Mouse (Mus musculus) midbrain, postnatal 0 days (tissue): ENCODE data around the gene Cfap300. TPM values are rescaled to one million over a fixed set of nuclear protein-coding genes. Genes with fewer than 3 reads are reported as not detected.

Experiments
- ATAC-seq: fragments of 200-750 bp; cut with Nextera tagmentation; 2 replicates; pipeline ENCODE4 v1.8.0; 2017; ENCODE audit warnings: moderate number of reproducible peaks, mild to moderate bottlenecking, moderate TSS enrichment, moderate library complexity; ENCODE audit not compliant: low FRiP score
- DNase-seq: peaks from one replicate; pipeline ENCODE4 v3.0.0-alpha.2; 2015; ENCODE audit warnings: low spot score
- H3K27ac ChIP-seq: fragments of 300-500 bp; sonication (generic); 2 replicates; pipeline ENCODE4 v1.5.1; 2014; ENCODE audit warnings: low read depth, mild to moderate bottlenecking, low read length, mixed read lengths
- H3K27me3 ChIP-seq: fragments of 300-500 bp; sonication (generic); 2 replicates; pipeline ENCODE4 v1.6.1; 2014; ENCODE audit warnings: low read length, control low read depth, mixed read lengths; ENCODE audit not compliant: insufficient read depth
- H3K36me3 ChIP-seq: fragments of 300-500 bp; sonication (generic); 2 replicates; pipeline ENCODE4 v1.6.1; 2014; ENCODE audit warnings: low read length, control low read depth, mixed read lengths; ENCODE audit not compliant: insufficient read depth
- H3K4me1 ChIP-seq: fragments of 300-500 bp; sonication (generic); 2 replicates; pipeline ENCODE4 v1.6.1; 2014; ENCODE audit warnings: mild to moderate bottlenecking, control low read depth, antibody characterized with exemption, low read length, mixed read lengths; ENCODE audit not compliant: insufficient read depth
- H3K4me2 ChIP-seq: fragments of 300-500 bp; sonication (generic); 2 replicates; pipeline ENCODE4 v1.6.1; 2014; ENCODE audit warnings: low read depth, mild to moderate bottlenecking, low read length, mixed read lengths; ENCODE audit not compliant: poor library complexity, severe bottlenecking
- H3K4me3 ChIP-seq: fragments of 300-500 bp; sonication (generic); 2 replicates; pipeline ENCODE4 v1.5.1; 2014; ENCODE audit warnings: low read depth, mild to moderate bottlenecking, low read length, moderate library complexity
- H3K9ac ChIP-seq: fragments of 300-500 bp; sonication (generic); replicated peaks from 2 replicates; pipeline ENCODE4 v1.6.1; 2014; ENCODE audit warnings: mild to moderate bottlenecking, low read length, moderate library complexity, mixed read lengths; ENCODE audit not compliant: poor library complexity, severe bottlenecking
- H3K9me3 ChIP-seq: fragments of 300-500 bp; sonication (generic); 2 replicates; pipeline ENCODE4 v1.6.1; 2016; ENCODE audit warnings: low read length, control low read depth
- CTCF ChIP-seq: IDR thresholded peaks from 2 replicates; pipeline ENCODE4 v1.5.1; 2016; ENCODE audit warnings: antibody characterized with exemption, mild to moderate bottlenecking
- WGBS: fragments of 180-500 bp; shearing (Covaris S2); extraction: QIAGEN DNeasy Blood & Tissue Kit; methylation state at CpG from one replicate; pipeline ENCODE4 v1.1.7; 2014; 5-methylcytosine and 5-hydroxymethylcytosine counted together
- polyA plus RNA-seq: library from polyadenylated mRNA; unstranded; fragments of >200 nt; fragmentation: Nextera tagmentation; extraction: Ambion mirVana; gene quantifications from 2 replicates; pipeline ENCODE4 v1.2.1, GENCODE M21; 2015
- total RNA-seq: library from RNA; depleted of rRNA; stranded (reverse); fragments of >200 nt; gene quantifications from 2 replicates; pipeline ENCODE4 v1.2.3, GENCODE M21; 2014

The Cfap300 gene
- total and polyA plus RNA-seq, 2 experiments from 2014 or later = 11.9 to 12.1 TPM

- Histone ChIP-seq H3K4me1 (no peaks in the 10 kb centered on the region), H3K9me3 (no peaks in the 10 kb centered on the region), H3K4me2 (no peak overlapping the region), H3K27me3 (no peaks in the 10 kb centered on the region), H3K9ac (no peak overlapping the region), H3K4me3 (no peak overlapping the region), H3K27ac (no peak overlapping the region), H3K36me3 (no peaks in the 10 kb centered on the region)
- no peak for TF ChIP-seq CTCF
- 51% methylated on average over 5 of the region's 5 CpGs for WGBS
- ATAC-seq (no peak), DNase-seq (peak; percentile 64)
These were observed 48.3 kb downstream of the Cfap300 start for GRCm38 (mm10) chr9:7994275-7994674.

- no peak overlapping the region for H3K4me2 ChIP-seq
- H3K9me3 ChIP-seq = no peaks in the 10 kb centered on the region
- ATAC-seq = no peak
- TF ChIP-seq CTCF = no peak
- WGBS = 62% methylated on average over 3 of the region's 3 CpGs
- H3K9ac ChIP-seq = no peak overlapping the region
- no peak overlapping the region for H3K27ac ChIP-seq
- H3K36me3 ChIP-seq = no peaks in the 10 kb centered on the region
- no peak for DNase-seq
- no peaks in the 10 kb centered on the region for H3K27me3 ChIP-seq
- H3K4me1 ChIP-seq = no peaks in the 10 kb centered on the region
- no peak overlapping the region for H3K4me3 ChIP-seq
These were observed 50.0 kb downstream of the Cfap300 start for GRCm38 (mm10) chr9:7992651-7993050.

- no peak overlapping the region for H3K27ac ChIP-seq
- no peak for ATAC-seq
- H3K4me3 ChIP-seq = no peak overlapping the region
- TF ChIP-seq CTCF = no peak
- no peak overlapping the region for H3K4me2 ChIP-seq
- no peaks in the 10 kb centered on the region for H3K4me1 ChIP-seq
- no peaks in the 10 kb centered on the region for H3K9me3 ChIP-seq
- no peaks in the 10 kb centered on the region for H3K27me3 ChIP-seq
- H3K36me3 ChIP-seq = no peaks in the 10 kb centered on the region
- WGBS = 86% methylated on average over 4 of the region's 4 CpGs
- H3K9ac ChIP-seq = no peak overlapping the region
- no peak for DNase-seq
These were observed 51.7 kb downstream of the Cfap300 start for GRCm38 (mm10) chr9:7990897-7991296.

GRCm38 (mm10) chr9:7987119-7987518 lies 55.5 kb downstream of the Cfap300 start:
- TF ChIP-seq CTCF = no peak
- H3K4me2 ChIP-seq = no peak overlapping the region
- H3K9me3 ChIP-seq = no peaks in the 10 kb centered on the region
- 88% methylated on average over 5 of the region's 5 CpGs for WGBS
- H3K36me3 ChIP-seq = no peaks in the 10 kb centered on the region
- ATAC-seq = no peak
- no peak for DNase-seq
- H3K27me3 ChIP-seq = no peaks in the 10 kb centered on the region
- H3K4me3 ChIP-seq = no peak overlapping the region
- no peak overlapping the region for H3K27ac ChIP-seq
- no peaks in the 10 kb centered on the region for H3K4me1 ChIP-seq
- H3K9ac ChIP-seq = no peak overlapping the region

- H3K4me2 ChIP-seq = no peak overlapping the region
- no peaks in the 10 kb centered on the region for H3K9me3 ChIP-seq
- TF ChIP-seq CTCF = no peak
- H3K36me3 ChIP-seq = no peaks in the 10 kb centered on the region
- DNase-seq = no peak
- no peak overlapping the region for H3K9ac ChIP-seq
- H3K4me1 ChIP-seq = no peaks in the 10 kb centered on the region
- no peak overlapping the region for H3K4me3 ChIP-seq
- ATAC-seq = no peak
- WGBS = 65% methylated on average over 4 of the region's 4 CpGs
- no peaks in the 10 kb centered on the region for H3K27me3 ChIP-seq
- no peak overlapping the region for H3K27ac ChIP-seq
These were observed 58.3 kb downstream of the Cfap300 start for GRCm38 (mm10) chr9:7984287-7984686.

- H3K27ac ChIP-seq = no peak overlapping the region
- H3K4me1 ChIP-seq = no peaks in the 10 kb centered on the region
- ATAC-seq = no peak
- no peak for DNase-seq
- 12% methylated on average over 2 of the region's 2 CpGs for WGBS
- no peaks in the 10 kb centered on the region for H3K36me3 ChIP-seq
- no peak overlapping the region for H3K4me2 ChIP-seq
- no peak overlapping the region for H3K9ac ChIP-seq
- H3K27me3 ChIP-seq = no peaks in the 10 kb centered on the region
- no peak overlapping the region for H3K4me3 ChIP-seq
- H3K9me3 ChIP-seq = no peaks in the 10 kb centered on the region
- no peak for TF ChIP-seq CTCF
These were observed 59.0 kb downstream of the Cfap300 start for GRCm38 (mm10) chr9:7983665-7984064.
